23 mouse cellular contexts compared by ENCODE assay signal in the genomic region with DNA sequence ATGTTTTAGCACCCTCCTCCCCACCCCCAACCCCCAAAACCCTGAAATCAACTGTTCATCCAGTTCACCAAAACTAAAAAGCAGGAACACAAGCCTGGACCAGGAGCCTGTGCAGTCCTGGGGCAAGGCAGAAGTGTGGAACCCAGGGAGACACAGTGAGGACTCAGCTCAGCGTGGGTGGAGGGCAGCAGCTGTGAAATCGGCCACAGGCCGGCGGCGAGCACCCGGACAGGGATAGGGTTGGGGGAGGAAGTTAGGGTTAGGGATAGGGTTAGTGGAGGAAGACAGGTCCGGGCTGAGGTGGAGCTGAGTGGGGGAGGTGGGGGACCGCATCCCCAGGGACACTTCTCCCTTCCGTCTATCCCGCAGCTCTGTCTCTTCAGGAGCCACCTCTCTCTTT.
"Had no signal": no experiment of that assay in that cellular context is flagged by ENCODE, and none has a peak within 500 bp of the region (broad histone marks: within the 10 kb centered on the region; RNA-seq: fewer than 3 reads in every experiment).

No protein-coding gene starts in this region.

- H3K4me2 ChIP-seq: heart, embryonic 12.5 days; hindbrain, embryonic 13.5 days; hindbrain, embryonic 15.5 days; intestine, embryonic 15.5 days; limb, embryonic 13.5 days; limb, embryonic 15.5 days; liver, embryonic 12.5 days had no signal

- H3K36me3 ChIP-seq: heart, embryonic 10.5 days; heart, embryonic 12.5 days; hindbrain, embryonic 13.5 days; hindbrain, embryonic 15.5 days; intestine, embryonic 15.5 days; limb, embryonic 13.5 days; limb, embryonic 15.5 days; liver, embryonic 12.5 days had no signal

- H3K27me3 ChIP-seq: heart, embryonic 12.5 days; hindbrain, embryonic 13.5 days; hindbrain, embryonic 15.5 days; intestine, embryonic 15.5 days; limb, embryonic 13.5 days; limb, embryonic 15.5 days had no signal

- ATAC-seq: hindbrain, postnatal 0 days; intestine, embryonic 15.5 days; liver, embryonic 12.5 days had no signal

- DNase-seq: gastrocnemius, adult 2 months; gastrocnemius, postnatal 14 days; gastrocnemius, postnatal 36 days; heart, adult 18-20 months; heart, postnatal 10 days; kidney, adult 11 months; kidney, adult 2 months; kidney, adult 9 months; kidney, postnatal 10 days; kidney, postnatal 36 days; left cerebral cortex, postnatal 4 days had no signal

- H3K9me3 ChIP-seq: heart, embryonic 10.5 days; heart, embryonic 12.5 days; hindbrain, embryonic 13.5 days; hindbrain, embryonic 15.5 days; intestine, embryonic 15.5 days; limb, embryonic 13.5 days; limb, embryonic 15.5 days; liver, embryonic 12.5 days had no signal

- H3K4me1 ChIP-seq: hindbrain, embryonic 13.5 days; hindbrain, embryonic 15.5 days; intestine, embryonic 15.5 days had no signal

- H3K27ac ChIP-seq: gastrocnemius, adult 2 months; heart, embryonic 10.5 days; hindbrain, embryonic 13.5 days; hindbrain, embryonic 15.5 days; hindbrain, postnatal 0 days; intestine, embryonic 15.5 days; layer of hippocampus, adult 2 months; left cerebral cortex, adult 2 months; limb, embryonic 13.5 days; limb, embryonic 15.5 days; liver, embryonic 12.5 days; liver, embryonic 14.5 days had no signal

- H3K9ac ChIP-seq: heart, embryonic 12.5 days; hindbrain, embryonic 13.5 days; hindbrain, embryonic 15.5 days; intestine, embryonic 15.5 days; limb, embryonic 13.5 days; limb, embryonic 15.5 days; liver, embryonic 12.5 days; liver, embryonic 14.5 days had no signal

- H3K4me3 ChIP-seq: gastrocnemius, adult 2 months; heart, embryonic 10.5 days; heart, embryonic 12.5 days; hindbrain, embryonic 13.5 days; hindbrain, embryonic 15.5 days; intestine, embryonic 15.5 days; layer of hippocampus, adult 2 months; left cerebral cortex, adult 2 months; limb, embryonic 13.5 days; limb, embryonic 15.5 days; liver, embryonic 12.5 days had no signal
